Mouse (Mus musculus): ENCODE measurements around the gene Gorab. TPM values are rescaled to one million over a fixed set of nuclear protein-coding genes. Genes with fewer than 3 reads are reported as not detected.
A peak's percentile ranks its signal among the peaks of the same experiment; 100 is the strongest.

The Gorab gene
- 1 to 10 TPM; 1.9 to 2.4 TPM for total RNA-seq (2021)
- long read RNA-seq, experiment 1 = 0 reads
- long read RNA-seq, experiment 2 = 0 reads

DNA sequence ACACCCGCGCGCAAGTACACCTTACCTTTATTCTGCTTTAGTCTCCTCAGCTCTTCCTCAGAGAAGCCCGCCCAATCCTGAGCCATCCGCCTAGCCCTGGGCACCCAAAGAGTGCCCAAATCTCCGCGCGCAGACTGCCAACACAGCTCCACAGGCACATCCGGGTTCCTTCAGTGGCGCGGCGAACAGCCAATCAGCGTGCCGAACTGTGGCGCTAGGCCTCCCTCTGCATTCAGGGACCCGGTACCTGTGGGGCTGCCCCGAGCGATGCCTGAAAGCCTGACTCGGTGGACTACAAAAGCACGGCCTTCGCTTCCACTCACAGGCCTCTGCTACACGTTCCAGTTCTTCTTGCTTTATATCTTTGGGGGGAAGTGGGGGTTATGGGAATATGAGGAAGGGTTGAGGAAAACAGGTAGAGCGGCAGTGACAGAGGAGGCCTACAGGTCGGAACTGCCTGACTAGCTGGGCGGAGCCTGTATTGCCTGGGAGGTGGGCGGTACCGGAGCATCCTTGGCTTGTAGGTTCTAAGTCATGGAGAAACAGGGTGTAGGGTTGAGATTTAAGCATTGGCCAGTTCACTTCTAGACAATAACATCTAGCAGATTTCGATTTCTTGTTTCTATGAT, at the start of gene Gorab:
Gene Gorab, minus strand, starts transcription at position 172 of the 629 bp plus-strand sequence.
- intact Hi-C loops (cut with DNase I) = no loop called here

DNA sequence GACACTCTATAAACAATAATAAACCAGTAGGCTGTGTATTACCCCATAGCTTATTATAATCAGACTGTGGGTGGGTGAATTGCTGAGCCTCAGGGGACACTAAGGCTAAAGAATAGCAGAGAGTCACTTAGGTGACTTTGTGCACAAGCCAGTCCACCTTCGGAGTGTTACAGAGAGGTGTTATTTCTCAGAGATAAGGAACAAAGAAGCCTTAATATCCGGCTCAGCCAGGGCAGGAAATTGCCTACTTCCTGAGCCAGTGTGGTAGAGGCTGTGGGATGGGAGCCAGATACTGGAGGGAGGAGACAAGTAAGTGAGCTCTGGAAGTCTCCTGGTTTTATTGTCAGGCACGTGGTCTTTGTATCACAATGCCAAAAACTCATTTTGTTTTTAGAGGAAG, 40.4 kb upstream of the Gorab start:
- intact Hi-C loops (cut with DNase I) = no loop called here
- DNase-seq = no peak

More for the DNA sequence above, at the start of gene Gorab:
- DNase-seq = peak; percentile 89 to 92

DNA sequence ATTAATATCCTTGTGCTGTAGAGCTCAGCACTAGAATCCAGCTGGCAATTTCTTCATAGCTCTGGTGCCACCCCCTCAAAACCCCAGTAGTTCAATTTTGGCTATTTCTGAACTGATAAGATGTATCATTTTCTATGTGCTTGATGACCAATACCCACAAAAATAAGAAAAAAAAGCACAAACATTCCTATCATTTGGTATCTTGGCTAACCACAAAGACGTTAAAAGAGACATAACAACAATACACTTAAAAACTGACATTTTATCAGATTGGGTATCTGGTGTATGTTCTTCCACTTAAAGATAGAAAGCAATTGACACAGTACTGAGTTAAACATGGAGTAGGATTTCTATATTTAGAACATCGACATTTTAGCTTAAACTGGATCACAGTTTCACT, 35.5 kb upstream of the Gorab start:
- DNase-seq = no peak
- intact Hi-C loops (cut with DNase I) = no loop called here

DNA sequence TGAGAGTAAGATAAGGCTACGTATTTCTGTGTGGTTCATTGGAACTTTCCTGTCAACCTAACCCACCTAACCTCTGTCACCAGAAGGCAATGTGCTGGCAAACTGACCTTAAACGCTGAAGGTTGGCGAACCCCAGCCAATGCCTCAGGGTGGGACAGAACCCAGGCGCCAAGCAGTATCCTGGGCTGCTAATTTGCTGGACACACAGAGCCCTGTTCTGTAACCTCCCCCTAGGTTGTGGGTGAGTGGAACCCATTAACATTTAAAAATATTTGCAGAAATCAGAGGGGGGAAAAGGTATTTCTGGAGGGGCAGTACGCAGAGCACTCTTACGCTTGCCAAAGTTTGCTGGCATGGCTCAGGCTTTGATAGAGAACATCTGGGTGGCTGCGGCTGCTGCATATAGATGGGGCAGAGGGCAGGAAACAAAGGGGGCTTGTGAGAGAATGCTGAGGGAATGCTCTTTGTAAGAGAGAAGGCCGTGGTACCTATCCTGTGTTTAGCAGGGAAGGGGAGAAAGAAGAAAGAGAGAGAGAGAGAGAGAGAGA, 20.1 kb upstream of the Gorab start:
- DNase-seq = no peak
- intact Hi-C loops (cut with DNase I) = no loop called here

DNA sequence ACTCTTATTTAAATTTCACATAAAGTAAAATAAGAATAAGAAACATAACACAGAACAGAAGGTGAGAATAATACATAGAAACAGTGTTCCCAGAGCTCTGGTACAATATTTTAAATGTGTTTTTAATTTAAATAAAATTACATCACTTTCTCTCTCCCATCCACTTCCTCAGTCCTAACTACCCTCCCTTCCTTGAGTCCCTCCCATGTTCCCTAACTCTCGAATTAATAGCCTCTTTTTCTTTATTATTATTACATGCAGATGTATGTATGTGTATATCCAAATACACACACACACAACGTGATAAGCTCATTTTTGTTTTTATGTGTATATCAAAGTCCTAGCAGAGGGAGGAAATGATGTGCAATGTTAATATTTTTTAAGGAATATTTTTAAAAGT, 13.7 kb upstream of the Gorab start:
- no peak for DNase-seq
- intact Hi-C loops (cut with DNase I) = no loop called here

DNA sequence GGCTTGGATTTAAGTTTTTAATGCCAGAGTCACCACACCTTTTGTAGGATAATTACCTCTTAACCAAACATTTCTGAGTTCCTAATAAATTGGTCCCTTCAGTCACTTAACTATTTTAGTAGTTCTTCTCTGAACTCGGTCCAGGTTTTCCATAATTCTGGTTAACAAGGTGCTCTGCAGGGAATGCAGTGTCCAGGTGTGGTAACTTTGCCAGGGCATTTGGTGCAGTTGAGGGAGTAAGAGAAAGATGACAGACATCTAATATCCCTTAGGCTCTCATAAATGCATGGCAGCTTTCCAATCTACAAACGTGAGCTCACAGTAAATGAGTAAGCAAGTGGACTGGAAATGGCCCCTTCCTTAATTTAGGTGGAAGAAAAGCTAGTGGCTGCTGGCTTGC, 10.7 kb upstream of the Gorab start:
- DNase-seq = no peak
- intact Hi-C loops (cut with DNase I) = no loop called here

DNA sequence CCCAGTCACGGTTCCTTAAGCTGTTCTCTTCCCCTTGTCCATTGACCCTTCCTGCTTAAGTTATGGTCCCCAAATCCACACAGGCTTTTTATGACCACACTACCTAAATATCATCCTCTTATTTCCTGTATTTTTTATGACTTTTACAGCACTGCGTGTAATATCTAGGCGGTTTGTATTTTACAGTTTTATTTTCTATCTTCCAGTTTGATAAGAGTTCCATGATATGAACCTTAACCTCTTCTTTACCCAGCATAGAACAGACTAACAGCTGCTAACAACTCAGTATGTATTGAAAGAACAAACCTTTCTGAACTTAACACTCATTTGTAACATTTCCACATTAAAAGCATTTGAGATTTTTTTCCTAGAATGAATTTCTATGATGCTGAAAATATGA, 2.7 kb upstream of the Gorab start:
- intact Hi-C loops (cut with DNase I) = no loop called here
- no peak for DNase-seq

DNA sequence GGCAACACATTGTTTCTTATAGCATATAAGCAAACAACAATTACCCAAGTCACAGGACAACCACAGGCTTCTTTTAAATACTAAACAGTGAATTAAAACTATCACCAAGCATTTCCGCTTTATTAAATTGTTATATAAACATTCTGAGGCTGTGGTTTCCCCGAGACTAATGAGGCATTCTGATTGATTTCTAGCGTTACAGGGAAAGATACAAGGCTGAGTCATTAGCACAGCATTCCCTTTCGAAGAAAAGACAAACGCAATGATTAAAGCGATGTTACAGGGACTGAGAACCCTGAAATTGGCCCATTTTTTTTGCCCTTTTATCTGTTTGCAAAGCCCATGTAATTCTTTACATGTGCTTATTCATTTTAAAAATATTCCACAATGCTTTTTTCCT, 12.1 kb downstream of the Gorab start:
- DNase-seq = no peak
- intact Hi-C loops (cut with DNase I) = no loop called here

DNA sequence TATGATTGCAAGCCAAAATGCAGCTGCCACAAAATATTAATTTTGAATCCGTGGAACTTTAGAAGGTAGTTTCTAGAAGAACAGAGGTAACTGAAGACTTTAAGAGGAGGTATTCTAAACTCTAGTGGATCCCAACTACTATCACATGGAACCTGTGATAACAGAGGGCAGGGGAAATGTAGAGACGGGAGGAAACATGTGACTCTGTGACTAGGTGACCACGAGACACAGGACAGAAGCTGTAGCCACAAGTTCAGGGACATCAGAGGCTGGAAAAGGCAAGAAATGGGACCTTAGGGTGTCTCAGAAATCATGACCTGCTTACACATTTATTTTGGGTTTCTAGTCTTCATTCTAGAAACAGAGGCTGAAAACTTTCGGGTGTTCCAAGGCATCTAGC, 13.4 kb downstream of the Gorab start:
- intact Hi-C loops (cut with DNase I) = no loop called here
- DNase-seq = no peak

DNA sequence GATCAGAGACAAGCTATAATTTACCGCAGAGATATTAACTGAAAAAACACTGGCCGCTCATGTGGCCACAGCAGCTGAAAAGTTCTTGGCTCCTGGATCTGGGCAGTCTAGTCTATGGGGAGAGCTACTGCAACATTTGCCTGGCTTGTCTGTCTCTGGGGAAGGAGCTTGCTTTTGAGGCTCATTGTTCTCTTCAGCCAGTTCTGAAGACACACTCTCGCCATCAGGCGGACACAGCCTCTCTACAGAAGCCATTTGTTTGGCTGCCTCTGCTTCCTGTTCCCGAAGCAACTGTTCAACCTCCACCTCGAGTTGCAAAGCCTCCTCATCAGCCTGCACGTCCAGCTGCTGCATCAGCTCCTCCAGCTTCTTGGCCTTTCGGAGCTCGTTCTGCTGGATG, 17.3 kb downstream of the Gorab start:
- DNase-seq = no peak
- intact Hi-C loops (cut with DNase I) = loop anchor here (10.0 kb wide), 1 partner anchor 71 kb away; the partner anchor contains the start of gene Prrx1

DNA sequence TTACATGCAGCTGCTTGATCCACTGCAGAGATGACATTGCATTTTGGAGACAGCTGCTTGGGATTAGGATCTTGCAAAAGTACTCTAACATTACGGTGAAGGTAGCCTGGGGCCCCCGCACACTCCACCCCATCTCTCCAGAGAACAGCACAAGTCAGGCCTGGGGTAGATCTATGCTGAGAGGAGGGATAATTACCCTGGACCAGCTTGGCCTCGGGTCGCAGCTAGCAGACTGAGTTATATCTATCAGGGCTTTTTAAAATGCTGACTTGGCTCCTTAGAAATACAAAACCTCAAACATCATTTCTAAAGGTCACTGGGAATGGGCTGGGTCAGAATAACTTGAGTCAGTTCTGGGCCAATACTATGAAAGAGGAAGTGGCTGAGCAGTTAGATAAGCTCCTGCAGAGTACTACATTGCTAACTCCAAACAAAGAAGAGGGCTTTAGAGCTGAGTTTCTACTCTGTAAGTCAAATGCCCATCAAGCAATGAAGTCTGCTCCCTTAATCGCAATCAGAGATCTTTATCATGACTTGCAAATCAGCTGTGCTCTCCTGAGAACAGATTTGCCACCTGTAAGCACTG, 19.9 kb downstream of the Gorab start:
- intact Hi-C loops (cut with DNase I) = loop anchor here (10.0 kb wide), 1 partner anchor 69 kb away; the partner anchor contains the start of gene Prrx1

DNA sequence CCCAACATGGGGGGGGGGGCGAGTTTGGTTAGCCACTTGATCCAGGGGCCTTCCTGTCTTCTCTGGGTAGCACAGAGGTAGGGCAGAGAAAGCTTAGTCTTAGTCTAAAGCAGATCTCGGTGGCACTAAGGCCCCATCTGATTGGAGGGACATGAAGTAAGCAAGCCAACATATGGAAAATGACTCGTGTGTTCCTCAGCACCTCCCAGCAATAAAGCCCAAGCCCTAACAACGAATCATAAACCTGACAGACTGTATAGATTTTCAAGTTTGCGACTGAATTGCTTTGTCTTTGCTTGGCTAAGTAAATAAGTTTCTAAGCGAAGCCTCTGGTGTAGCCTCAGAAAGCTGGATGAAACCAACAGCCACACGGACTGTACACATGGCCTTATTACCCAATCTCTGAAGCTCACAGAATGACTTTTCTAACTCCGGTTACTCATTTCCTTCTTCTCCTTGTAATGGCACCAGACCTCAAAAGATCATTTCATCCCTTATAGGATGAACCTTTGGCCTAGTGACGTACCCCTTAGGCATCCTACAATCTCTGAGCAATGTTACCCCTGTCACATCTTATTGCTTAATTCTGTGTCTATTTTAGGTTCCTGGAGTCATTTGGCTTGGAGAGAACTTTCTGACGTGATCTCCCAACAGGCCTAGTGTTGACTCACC, 21.3 kb downstream of the Gorab start:
- no peak for DNase-seq
- intact Hi-C loops (cut with DNase I) = loop anchor here (10.0 kb wide), 1 partner anchor 67 kb away; the partner anchor contains the start of gene Prrx1

More for the DNA sequence above, 19.9 kb downstream of the Gorab start:
- no peak for DNase-seq

DNA sequence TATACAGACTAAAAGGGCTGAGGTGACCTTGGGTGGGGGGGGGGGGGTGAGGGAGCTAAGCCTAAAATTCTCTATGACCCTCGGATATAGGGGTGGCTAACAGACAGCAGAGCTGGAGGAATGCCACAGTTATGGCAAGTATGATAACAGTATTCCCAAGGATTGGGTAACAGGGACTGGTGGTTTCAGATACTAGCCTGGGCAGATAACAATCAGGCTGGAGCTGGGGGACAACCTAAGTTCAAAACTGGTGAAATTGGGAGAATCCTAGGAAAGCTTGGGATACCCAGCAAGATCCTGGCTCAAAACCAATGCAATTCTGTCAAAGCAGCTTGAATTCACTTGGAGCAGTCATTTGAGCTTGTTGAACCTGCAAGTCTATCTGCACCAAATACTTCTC, 22.9 kb downstream of the Gorab start:
- DNase-seq = no peak

DNA sequence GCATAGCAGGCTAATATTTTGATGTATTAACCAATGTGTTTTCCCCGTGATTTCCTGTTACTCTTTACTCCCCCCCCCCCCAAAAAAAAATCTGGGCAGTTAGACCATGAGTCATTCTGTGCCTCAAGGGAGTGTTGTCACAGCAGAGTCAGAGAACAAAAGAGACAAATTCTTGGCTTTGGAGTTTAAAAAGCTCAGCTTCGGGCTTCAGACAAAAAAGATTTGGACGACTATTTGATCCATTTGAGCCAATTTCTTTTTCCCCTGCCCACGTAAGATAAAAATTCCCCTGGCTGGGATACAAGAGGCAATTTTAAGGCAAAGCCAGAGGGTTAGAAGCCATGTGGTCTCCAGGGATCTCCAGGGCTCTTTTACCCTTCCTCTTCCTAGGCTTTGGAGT, 23.4 kb downstream of the Gorab start:
- peak in 1 of 2 experiments; percentile 11 for DNase-seq
- intact Hi-C loops (cut with DNase I) = loop anchor here (10.0 kb wide), 1 partner anchor 65 kb away; the partner anchor contains the start of gene Prrx1

More for the DNA sequence above, 22.9 kb downstream of the Gorab start:
- intact Hi-C loops (cut with DNase I) = loop anchor here (10.0 kb wide), 1 partner anchor 66 kb away; the partner anchor contains the start of gene Prrx1

DNA sequence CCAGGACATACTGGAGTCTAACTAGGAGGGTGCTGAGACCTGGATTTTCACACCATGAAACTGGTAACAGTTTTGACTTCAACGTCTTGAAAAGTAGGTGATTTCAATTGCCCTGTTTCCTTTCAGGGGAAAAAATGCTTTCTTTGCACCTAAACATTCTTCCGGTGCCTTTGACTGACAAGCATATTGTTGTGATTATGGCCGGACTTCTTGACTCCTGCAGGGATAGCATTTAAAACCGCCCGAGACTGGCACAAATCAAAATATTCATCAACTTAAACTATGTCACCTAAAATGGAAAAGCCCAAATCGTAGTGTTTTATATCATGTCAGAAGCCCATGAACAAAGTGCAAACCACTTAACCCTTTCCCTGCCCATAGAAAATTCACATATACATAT, 25.5 kb downstream of the Gorab start:
- intact Hi-C loops (cut with DNase I) = no loop called here
- DNase-seq = no peak

DNA sequence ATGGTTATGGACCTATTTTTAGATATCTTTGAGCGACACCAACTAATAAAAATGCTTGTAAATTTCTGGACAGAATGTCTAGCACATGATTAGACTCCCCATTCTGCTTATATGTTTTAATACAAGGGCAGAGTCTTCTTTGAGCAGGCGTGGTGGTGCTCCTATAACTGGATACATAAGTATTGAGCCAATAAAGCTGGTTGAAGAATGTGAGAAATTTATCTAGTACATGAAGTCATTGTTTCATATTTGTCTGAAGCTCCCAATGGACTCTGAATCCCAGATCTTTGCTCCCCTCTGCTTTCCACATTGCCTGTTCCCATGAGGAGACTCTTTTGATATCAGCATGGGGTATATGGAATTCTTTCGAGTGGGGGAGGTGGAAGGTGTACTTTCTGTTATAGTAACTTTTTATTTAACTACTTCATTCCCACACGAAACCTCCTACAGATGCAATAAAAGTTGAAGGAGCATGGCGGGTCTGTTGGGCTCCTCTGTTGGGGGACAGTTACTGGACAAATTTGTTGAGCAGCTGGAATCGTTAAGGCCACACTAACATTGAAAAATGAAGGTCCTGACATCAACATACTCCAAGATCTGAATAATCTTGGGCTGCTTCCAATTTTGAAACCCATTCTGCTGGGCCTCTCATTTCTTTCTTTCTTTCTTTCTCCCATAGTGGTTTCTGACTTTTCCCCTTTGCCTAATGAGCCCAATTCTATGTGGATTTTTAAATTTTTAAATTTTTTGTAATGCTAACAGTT, 26.5 kb downstream of the Gorab start:
- intact Hi-C loops (cut with DNase I) = no loop called here
- no peak for DNase-seq

DNA sequence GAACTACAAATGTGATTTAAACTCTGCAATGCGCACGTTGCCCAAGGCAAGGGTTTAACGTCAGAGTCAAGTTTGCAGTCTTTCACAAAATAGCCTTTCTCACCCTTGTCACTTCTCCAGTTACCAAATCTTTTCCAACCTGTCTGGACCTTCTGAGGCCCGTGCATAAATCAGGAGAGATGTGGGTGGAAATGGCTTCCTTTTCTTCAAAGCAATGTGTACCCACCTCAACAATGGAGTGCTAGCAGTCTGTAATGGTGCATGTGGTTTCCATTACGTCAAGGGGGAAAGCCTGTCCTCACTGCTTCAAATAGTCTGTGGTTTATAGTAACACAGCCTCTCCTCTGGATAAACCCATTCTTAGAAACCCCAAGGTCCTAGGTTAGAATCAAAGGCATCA, 29.0 kb downstream of the Gorab start:
- intact Hi-C loops (cut with DNase I) = no loop called here
- DNase-seq = no peak

DNA sequence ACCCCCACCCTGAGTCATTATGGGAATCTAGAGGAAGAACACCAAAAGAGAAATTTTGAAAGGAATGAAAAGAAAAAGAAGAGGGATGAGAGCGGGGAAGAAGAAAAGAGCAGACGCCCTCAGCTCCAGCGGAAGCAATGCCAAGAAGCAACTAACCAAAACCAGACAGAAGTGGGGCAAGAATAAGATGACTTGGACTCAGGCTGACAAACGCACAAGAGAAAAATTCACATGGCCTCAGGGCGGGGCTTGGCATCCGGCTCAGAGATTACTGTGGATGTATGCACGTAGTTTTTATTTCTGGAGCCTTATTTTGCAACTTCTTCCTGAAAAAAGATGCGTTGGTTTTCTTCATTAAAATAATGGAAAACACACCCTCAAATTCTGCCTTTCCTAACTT, 41.3 kb downstream of the Gorab start:
- no peak for DNase-seq
- intact Hi-C loops (cut with DNase I) = no loop called here

DNA sequence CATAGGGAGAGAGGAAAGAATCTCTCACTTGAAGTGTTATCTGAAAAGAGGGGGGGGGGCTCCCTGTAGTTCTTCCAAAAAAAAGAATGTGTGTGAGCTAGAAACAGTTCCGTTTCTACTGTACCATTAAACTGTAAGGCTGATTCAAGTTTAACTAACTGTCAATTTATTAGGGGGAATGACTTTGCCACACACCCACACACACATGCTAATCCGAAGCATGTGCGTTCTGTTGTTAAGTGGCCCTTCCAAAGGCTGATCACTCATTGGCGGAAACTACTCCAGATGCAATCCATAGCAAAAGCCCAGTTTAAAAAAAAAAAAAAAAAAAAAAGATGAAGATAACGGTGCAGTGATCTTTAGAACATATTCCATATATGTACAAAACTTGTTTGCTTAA, 42.1 kb downstream of the Gorab start:
- no peak for DNase-seq
- intact Hi-C loops (cut with DNase I) = no loop called here

DNA sequence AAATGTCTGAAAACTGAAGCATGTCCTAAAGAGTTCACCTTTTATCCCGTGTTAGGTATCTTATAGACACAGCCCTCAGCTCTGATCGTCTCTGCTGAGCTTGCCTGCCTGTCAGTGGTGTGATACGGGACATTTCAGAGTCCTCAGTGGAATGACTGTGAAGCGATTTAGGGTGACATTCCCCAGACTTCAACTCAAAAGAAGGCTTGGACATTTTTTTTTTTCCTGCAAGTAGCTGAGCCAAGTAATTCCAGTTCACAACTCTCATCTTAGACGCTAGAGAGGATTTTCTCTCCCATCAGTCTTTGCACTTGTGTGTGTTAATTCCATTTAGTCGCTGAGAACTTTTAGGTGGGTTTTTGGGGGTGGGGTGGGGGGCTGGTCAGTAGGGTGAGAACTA, 42.7 kb downstream of the Gorab start:
- intact Hi-C loops (cut with DNase I) = no loop called here
- no peak for DNase-seq

DNA sequence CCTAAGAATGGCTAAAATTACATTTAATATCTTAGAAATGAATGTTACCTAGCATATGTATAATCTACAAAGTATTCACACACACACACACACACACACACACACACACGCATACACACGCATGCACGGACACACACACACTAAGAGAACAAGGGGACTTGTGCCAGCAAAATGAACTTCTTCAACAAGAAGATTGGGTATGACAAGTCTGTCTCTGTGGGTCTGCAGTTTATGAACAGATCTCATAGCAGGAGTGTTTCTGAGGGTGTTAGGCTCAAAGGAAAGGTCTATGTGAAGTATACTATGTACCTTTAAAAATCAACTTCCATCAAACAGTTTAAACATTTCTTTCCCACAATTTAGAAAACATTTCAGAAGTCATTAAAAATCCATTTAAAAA, 43.9 kb downstream of the Gorab start:
- intact Hi-C loops (cut with DNase I) = no loop called here
- DNase-seq = no peak

Measured in gastrocnemius, postnatal 36 days (tissue).